Mouse (Mus musculus) heart, embryonic 11.5 days (tissue): ENCODE results near the gene Dnaaf5. TPM values are rescaled to one million over a fixed set of nuclear protein-coding genes. Genes with fewer than 3 reads are reported as not detected.

Source experiments
- ATAC-seq: fragments of 200-750 bp; cut with Nextera tagmentation; replicated peaks from 2 replicates; pipeline ENCODE4 v1.8.0; 2017; ENCODE audit warnings: moderate library complexity; ENCODE audit not compliant: insufficient number of reproducible peaks, low FRiP score, low TSS enrichment
- H3K27ac ChIP-seq: fragments of 300-500 bp; sonication (generic); 2 replicates; pipeline ENCODE4 v1.5.1; 2014; ENCODE audit warnings: mild to moderate bottlenecking, low read depth, low read length
- H3K27me3 ChIP-seq: fragments of 300-500 bp; sonication (generic); 2 replicates; pipeline ENCODE4 v1.6.1; 2014; ENCODE audit warnings: mild to moderate bottlenecking, low read length, mixed read lengths; ENCODE audit not compliant: control insufficient read depth, insufficient read depth
- H3K36me3 ChIP-seq: fragments of 300-500 bp; sonication (generic); 2 replicates; pipeline ENCODE4 v1.6.1; 2014; ENCODE audit warnings: mild to moderate bottlenecking, low read length, moderate library complexity, mixed read lengths; ENCODE audit not compliant: control insufficient read depth, insufficient read depth
- H3K4me1 ChIP-seq: fragments of 300-500 bp; sonication (generic); 2 replicates; pipeline ENCODE4 v1.6.1; 2014; ENCODE audit warnings: low read length; ENCODE audit not compliant: control insufficient read depth, insufficient read depth
- H3K4me2 ChIP-seq: fragments of 300-500 bp; sonication (generic); 2 replicates; pipeline ENCODE4 v1.6.1; 2014; ENCODE audit warnings: mild to moderate bottlenecking, moderate library complexity
- H3K4me3 ChIP-seq: fragments of 300-500 bp; sonication (generic); 2 replicates; pipeline ENCODE4 v1.5.1; 2014; ENCODE audit warnings: low read depth, low read length
- H3K9ac ChIP-seq: fragments of 300-500 bp; sonication (generic); 2 replicates; pipeline ENCODE4 v1.6.1; 2014; ENCODE audit warnings: mild to moderate bottlenecking, low read depth, low read length, moderate library complexity
- H3K9me3 ChIP-seq: fragments of 300-500 bp; sonication (generic); replicated peaks from 2 replicates; pipeline ENCODE4 v1.6.1; 2016; ENCODE audit warnings: low read length; ENCODE audit not compliant: control insufficient read depth
- WGBS: fragments of 180-500 bp; shearing (Covaris S2); extraction: QIAGEN DNeasy Blood & Tissue Kit; methylation state at CpG from one replicate; pipeline ENCODE4 v1.1.7; 2014; ENCODE audit not compliant: insufficient replicate concordance; 5-methylcytosine and 5-hydroxymethylcytosine counted together
- polyA plus RNA-seq: library from polyadenylated mRNA; unstranded; fragments of >200 nt; fragmentation: Nextera tagmentation; extraction: Ambion mirVana; gene quantifications from 2 replicates; pipeline ENCODE4 v1.2.1, GENCODE M21; 2014

Gene Dnaaf5
- 6.2 and 6.9 TPM in 2 replicates for polyA plus RNA-seq

GRCm38 (mm10) chr5:139149681-139150602 is at the start of gene Dnaaf5, which contains the start of gene Prkar1b:
TSS of gene Dnaaf5 (plus strand) at chr5:139150223.
TSS of gene Prkar1b (minus strand) at chr5:139150001.
- H3K9me3 ChIP-seq, result no peaks in the 10 kb centered on the region
- no peaks in the 10 kb centered on the region for H3K27me3 ChIP-seq
- WGBS, result under 1% methylated on average over 81 of the region's 87 CpGs
- H3K4me1 ChIP-seq, result peaks cover 8% of the 10 kb centered on the region
- peak within 1 kb of the TSS; percentile 57; the same call in 1 of the 2 replicates for H3K27ac ChIP-seq
- H3K4me3 ChIP-seq, result peak within 1 kb of the TSS; percentile 70
- peak; percentile 95 for ATAC-seq
- peak within 1 kb of the TSS; percentile 65 for H3K4me2 ChIP-seq
- no peaks in the 10 kb centered on the region; the same call in 1 of the 2 replicates for H3K36me3 ChIP-seq
- H3K9ac ChIP-seq, result peak within 1 kb of the TSS; percentile 69

GRCm38 (mm10) chr5:139101783-139102182 is 48.2 kb upstream of the Dnaaf5 start:
- Histone ChIP-seq H3K4me2 (no peak overlapping the region), H3K4me3 (no peak overlapping the region), H3K9me3 (no peaks in the 10 kb centered on the region), H3K27ac (no peak overlapping the region), H3K36me3 (no peaks in the 10 kb centered on the region), H3K4me1 (peaks cover 10% of the 10 kb centered on the region; the same call in 1 of the 2 replicates), H3K9ac (no peak overlapping the region), H3K27me3 (no peaks in the 10 kb centered on the region; the same call in 1 of the 2 replicates)
- ATAC-seq, result no peak
- WGBS, result 68% methylated on average over 6 of the region's 6 CpGs

- Histone ChIP-seq H3K9me3 (no peaks in the 10 kb centered on the region), H3K27ac (no peak overlapping the region), H3K9ac (no peak overlapping the region), H3K4me1 (no peaks in the 10 kb centered on the region), H3K36me3 (no peaks in the 10 kb centered on the region), H3K27me3 (no peaks in the 10 kb centered on the region), H3K4me2 (no peak overlapping the region), H3K4me3 (no peak overlapping the region)
- 74% methylated on average over 9 of the region's 9 CpGs for WGBS
- no peak for ATAC-seq
Measured at GRCm38 (mm10) chr5:139107815-139108214, 42.2 kb upstream of the Dnaaf5 start.

GRCm38 (mm10) chr5:139110140-139110855 is 39.7 kb upstream of the Dnaaf5 start:
- Histone ChIP-seq H3K4me3 (no peak overlapping the region), H3K9me3 (no peaks in the 10 kb centered on the region), H3K4me1 (no peaks in the 10 kb centered on the region), H3K4me2 (no peak overlapping the region), H3K27me3 (no peaks in the 10 kb centered on the region), H3K9ac (no peak overlapping the region), H3K27ac (no peak overlapping the region), H3K36me3 (no peaks in the 10 kb centered on the region)
- 84% methylated on average over 2 of the region's 2 CpGs for WGBS
- ATAC-seq, result no peak

DNA sequence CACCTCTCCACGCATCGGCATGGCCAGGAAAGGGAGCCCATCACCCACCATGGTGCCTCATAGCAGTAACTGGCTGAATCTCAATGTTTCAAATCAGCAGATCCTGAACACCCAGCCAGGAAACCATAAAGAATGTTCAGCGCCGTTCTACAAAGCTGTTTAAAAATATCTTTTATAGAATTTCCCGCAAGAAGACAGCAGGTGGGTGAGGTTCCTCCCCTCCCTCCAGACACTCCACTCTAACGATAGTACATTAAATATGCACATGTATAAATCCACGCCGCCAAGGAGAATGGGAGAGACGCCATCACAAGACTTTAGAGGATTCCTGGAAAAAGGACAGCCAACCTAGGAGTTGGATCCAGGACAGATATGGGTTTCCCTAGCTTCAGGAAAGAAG is 38.0 kb upstream of the Dnaaf5 start:
- no peak overlapping the region for H3K27ac ChIP-seq
- ATAC-seq, result no peak
- WGBS, result 84% methylated on average over 9 of the region's 9 CpGs

DNA sequence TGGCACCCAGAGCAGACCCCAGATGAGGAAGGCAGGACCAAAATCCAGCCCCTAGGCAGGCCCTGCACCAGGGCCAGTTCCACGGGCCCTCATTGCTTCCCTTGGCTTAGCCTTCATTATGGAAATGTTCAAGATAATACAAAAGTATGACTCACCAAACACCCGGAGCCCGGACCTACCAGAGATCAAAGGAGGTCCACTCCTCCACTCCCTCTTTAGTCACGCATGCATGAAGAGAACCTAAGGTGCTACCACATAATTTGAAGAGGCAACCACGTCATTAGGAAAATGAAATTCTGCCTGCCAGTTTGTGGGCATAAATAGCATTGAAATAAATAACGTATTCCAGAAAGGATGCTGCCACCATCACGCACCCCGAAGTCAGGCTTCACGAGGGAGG is 37.6 kb upstream of the Dnaaf5 start:
- Histone ChIP-seq H3K4me1 (no peaks in the 10 kb centered on the region), H3K27me3 (no peaks in the 10 kb centered on the region), H3K4me3 (no peak overlapping the region), H3K4me2 (no peak overlapping the region), H3K9ac (no peak overlapping the region), H3K27ac (no peak overlapping the region), H3K9me3 (no peaks in the 10 kb centered on the region), H3K36me3 (no peaks in the 10 kb centered on the region)
- no peak for ATAC-seq
- WGBS, result 75% methylated on average over 9 of the region's 9 CpGs

More for the DNA sequence above, 38.0 kb upstream of the Dnaaf5 start:
- Histone ChIP-seq H3K36me3 (no peaks in the 10 kb centered on the region), H3K9me3 (no peaks in the 10 kb centered on the region), H3K27me3 (no peaks in the 10 kb centered on the region), H3K4me2 (no peak overlapping the region), H3K9ac (no peak overlapping the region), H3K4me1 (no peaks in the 10 kb centered on the region), H3K4me3 (no peak overlapping the region)

GRCm38 (mm10) chr5:139114876-139115275 is 35.1 kb upstream of the Dnaaf5 start:
- no peak overlapping the region for H3K27ac ChIP-seq
- H3K4me3 ChIP-seq, result no peak overlapping the region
- H3K27me3 ChIP-seq, result no peaks in the 10 kb centered on the region
- ATAC-seq, result no peak
- H3K36me3 ChIP-seq, result no peaks in the 10 kb centered on the region
- 77% methylated on average over 4 of the region's 4 CpGs for WGBS
- no peak overlapping the region for H3K4me2 ChIP-seq
- no peak overlapping the region for H3K9ac ChIP-seq
- H3K9me3 ChIP-seq, result no peaks in the 10 kb centered on the region
- H3K4me1 ChIP-seq, result peaks cover 10% of the 10 kb centered on the region

- ATAC-seq, result no peak
- H3K9me3 ChIP-seq, result no peaks in the 10 kb centered on the region
- H3K9ac ChIP-seq, result no peak overlapping the region
- no peak overlapping the region for H3K27ac ChIP-seq
- 87% methylated on average over 7 of the region's 7 CpGs for WGBS
- no peak overlapping the region for H3K4me2 ChIP-seq
- peaks cover 10% of the 10 kb centered on the region for H3K4me1 ChIP-seq
- H3K27me3 ChIP-seq, result no peaks in the 10 kb centered on the region
- no peak overlapping the region for H3K4me3 ChIP-seq
- no peaks in the 10 kb centered on the region for H3K36me3 ChIP-seq
Measured at GRCm38 (mm10) chr5:139115507-139115906, 34.5 kb upstream of the Dnaaf5 start.
